Mouse (Mus musculus): ENCODE data around the gene Zfp819. TPM values are rescaled to one million over a fixed set of nuclear protein-coding genes. Genes with fewer than 3 reads are reported as not detected.

Gene Zfp819
- polyA plus RNA-seq, 1 experiment: not detected

GRCm38 (mm10) chr7:43634500-43634899 is 27.5 kb downstream of the Zfp819 start, which contains the start of gene Ceacam18:
Gene Ceacam18 (plus strand): TSS chr7:43634707.
- Histone ChIP-seq H3K27ac (ENCODE audit: insufficient read depth, low read depth, low read length) (no peak within 1 kb of the TSS), H3K4me1 (ENCODE audit: control insufficient read depth, insufficient read depth, low read length) (no peaks in the 10 kb centered on the region), H3K4me3 (ENCODE audit: insufficient read depth, low read depth, low read length) (no peak within 1 kb of the TSS)
- no peak for TF ChIP-seq CTCF (IDR thresholded peaks at IDR 0.05; ENCODE audit: insufficient read depth, low read depth, low read length)
- TF ChIP-seq POLR2A (IDR thresholded peaks at IDR 0.05; ENCODE audit: insufficient read depth, low read depth, low read length): no peak
- 75% methylated on average over 6 of the region's 6 CpGs for WGBS

- TF ChIP-seq CTCF (IDR thresholded peaks at IDR 0.05; ENCODE audit: insufficient read depth, low read depth, low read length): no peak
- no peak for TF ChIP-seq POLR2A (IDR thresholded peaks at IDR 0.05; ENCODE audit: insufficient read depth, low read depth, low read length)
- WGBS: 68% methylated on average over 2 of the region's 2 CpGs
- Histone ChIP-seq H3K27ac (ENCODE audit: insufficient read depth, low read depth, low read length) (no peak overlapping the region), H3K4me3 (ENCODE audit: insufficient read depth, low read depth, low read length) (no peak overlapping the region), H3K4me1 (ENCODE audit: control insufficient read depth, insufficient read depth, low read length) (no peaks in the 10 kb centered on the region)
Observed at GRCm38 (mm10) chr7:43636194-43636593, 29.2 kb downstream of the Zfp819 start.

GRCm38 (mm10) chr7:43637118-43637517 is 30.1 kb downstream of the Zfp819 start:
- no peak overlapping the region for H3K27ac ChIP-seq (ENCODE audit: insufficient read depth, low read depth, low read length)
- WGBS: 59% methylated on average over 1 of the region's 1 CpGs
- TF ChIP-seq POLR2A (IDR thresholded peaks at IDR 0.05; ENCODE audit: insufficient read depth, low read depth, low read length): no peak
- TF ChIP-seq CTCF (IDR thresholded peaks at IDR 0.05; ENCODE audit: insufficient read depth, low read depth, low read length): no peak
- no peaks in the 10 kb centered on the region for H3K4me1 ChIP-seq (ENCODE audit: control insufficient read depth, insufficient read depth, low read length)
- H3K4me3 ChIP-seq (ENCODE audit: insufficient read depth, low read depth, low read length): no peak overlapping the region

GRCm38 (mm10) chr7:43642587-43642986 is 35.6 kb downstream of the Zfp819 start:
- Histone ChIP-seq H3K27ac (ENCODE audit: insufficient read depth, low read depth, low read length) (no peak overlapping the region), H3K4me1 (ENCODE audit: control insufficient read depth, insufficient read depth, low read length) (no peaks in the 10 kb centered on the region), H3K4me3 (ENCODE audit: insufficient read depth, low read depth, low read length) (no peak overlapping the region)
- TF ChIP-seq POLR2A (IDR thresholded peaks at IDR 0.05; ENCODE audit: insufficient read depth, low read depth, low read length) (no peak), CTCF (IDR thresholded peaks at IDR 0.05; ENCODE audit: insufficient read depth, low read depth, low read length) (no peak)
- 80% methylated on average over 5 of the region's 5 CpGs for WGBS

- TF ChIP-seq CTCF (IDR thresholded peaks at IDR 0.05; ENCODE audit: insufficient read depth, low read depth, low read length): no peak
- no peak for TF ChIP-seq POLR2A (IDR thresholded peaks at IDR 0.05; ENCODE audit: insufficient read depth, low read depth, low read length)
- no peak overlapping the region for H3K4me3 ChIP-seq (ENCODE audit: insufficient read depth, low read depth, low read length)
- WGBS: 83% methylated on average over 17 of the region's 17 CpGs
Observed at GRCm38 (mm10) chr7:43643046-43643652, 36.2 kb downstream of the Zfp819 start.

GRCm38 (mm10) chr7:43652683-43653082 is 45.7 kb downstream of the Zfp819 start:
- Histone ChIP-seq H3K4me3 (ENCODE audit: insufficient read depth, low read depth, low read length) (no peak overlapping the region), H3K4me1 (ENCODE audit: control insufficient read depth, insufficient read depth, low read length) (no peaks in the 10 kb centered on the region), H3K27ac (ENCODE audit: insufficient read depth, low read depth, low read length) (no peak overlapping the region)
- WGBS: 88% methylated on average over 6 of the region's 6 CpGs
- TF ChIP-seq POLR2A (IDR thresholded peaks at IDR 0.05; ENCODE audit: insufficient read depth, low read depth, low read length) (no peak), CTCF (IDR thresholded peaks at IDR 0.05; ENCODE audit: insufficient read depth, low read depth, low read length) (no peak)

More at GRCm38 (mm10) chr7:43643046-43643652, 36.2 kb downstream of the Zfp819 start:
- H3K4me1 ChIP-seq (ENCODE audit: control insufficient read depth, insufficient read depth, low read length): no peaks in the 10 kb centered on the region
- no peak overlapping the region for H3K27ac ChIP-seq (ENCODE audit: insufficient read depth, low read depth, low read length)

- Histone ChIP-seq H3K4me3 (ENCODE audit: insufficient read depth, low read depth, low read length) (no peak overlapping the region), H3K4me1 (ENCODE audit: control insufficient read depth, insufficient read depth, low read length) (no peaks in the 10 kb centered on the region), H3K27ac (ENCODE audit: insufficient read depth, low read depth, low read length) (no peak overlapping the region)
- TF ChIP-seq CTCF (IDR thresholded peaks at IDR 0.05; ENCODE audit: insufficient read depth, low read depth, low read length) (no peak), POLR2A (IDR thresholded peaks at IDR 0.05; ENCODE audit: insufficient read depth, low read depth, low read length) (no peak)
- 79% methylated on average over 3 of the region's 3 CpGs for WGBS
Observed at GRCm38 (mm10) chr7:43654519-43654918, 47.5 kb downstream of the Zfp819 start.

- WGBS: 72% methylated on average over 6 of the region's 6 CpGs
- H3K4me3 ChIP-seq (ENCODE audit: insufficient read depth, low read depth, low read length): no peak overlapping the region
- no peak for TF ChIP-seq CTCF (IDR thresholded peaks at IDR 0.05; ENCODE audit: insufficient read depth, low read depth, low read length)
- TF ChIP-seq POLR2A (IDR thresholded peaks at IDR 0.05; ENCODE audit: insufficient read depth, low read depth, low read length): no peak
- H3K27ac ChIP-seq (ENCODE audit: insufficient read depth, low read depth, low read length): no peak overlapping the region
- no peaks in the 10 kb centered on the region for H3K4me1 ChIP-seq (ENCODE audit: control insufficient read depth, insufficient read depth, low read length)
Observed at GRCm38 (mm10) chr7:43656232-43656631, 49.3 kb downstream of the Zfp819 start.

- Histone ChIP-seq H3K27ac (ENCODE audit: insufficient read depth, low read depth, low read length) (no peak within 1 kb of the TSS), H3K4me3 (ENCODE audit: insufficient read depth, low read depth, low read length) (no peak within 1 kb of the TSS), H3K4me1 (ENCODE audit: control insufficient read depth, insufficient read depth, low read length) (no peaks in the 10 kb centered on the region)
- no peak for TF ChIP-seq CTCF (IDR thresholded peaks at IDR 0.05; ENCODE audit: insufficient read depth, low read depth, low read length)
- TF ChIP-seq POLR2A (IDR thresholded peaks at IDR 0.05; ENCODE audit: insufficient read depth, low read depth, low read length): no peak
- WGBS: 77% methylated on average over 1 of the region's 1 CpGs
Observed at GRCm38 (mm10) chr7:43660002-43660401, 53.0 kb downstream of the Zfp819 start, which contains the start of gene Siglece. Gene Siglece (minus strand): TSS chr7:43660161.

Measured in olfactory bulb, adult 2 months (tissue).